Mouse (Mus musculus) lung, postnatal 4 days (tissue): ENCODE measurements around the gene Vps4b.

Source experiments
- DNase-seq, 2 experiments: peaks; one replicate each; pipeline ENCODE4 v3.0.0; 2021

Vps4b gene

DNA sequence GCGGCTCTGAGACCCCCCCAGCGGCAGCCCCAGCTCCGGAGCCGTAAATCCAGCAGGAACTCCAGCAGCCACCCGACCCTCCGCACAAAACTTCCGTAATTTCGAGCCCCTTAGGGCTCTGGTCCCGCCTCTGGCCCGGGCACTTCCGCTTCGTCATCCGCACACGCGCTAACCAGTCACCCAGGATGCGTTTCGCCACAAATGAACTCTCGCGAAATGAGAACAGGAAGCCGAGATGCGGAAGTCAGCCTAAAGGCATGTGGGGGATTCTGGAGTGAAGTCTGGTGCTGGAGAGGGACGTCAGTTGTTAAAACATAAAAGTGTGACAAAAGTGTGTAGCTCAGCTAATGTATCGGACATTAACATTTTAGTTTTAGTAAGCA is at the start of gene Vps4b:
Vps4b (minus strand) TSS at position 187 of the 383 bp plus-strand sequence.
- DNase-seq: peak; percentile 94 to 95

DNA sequence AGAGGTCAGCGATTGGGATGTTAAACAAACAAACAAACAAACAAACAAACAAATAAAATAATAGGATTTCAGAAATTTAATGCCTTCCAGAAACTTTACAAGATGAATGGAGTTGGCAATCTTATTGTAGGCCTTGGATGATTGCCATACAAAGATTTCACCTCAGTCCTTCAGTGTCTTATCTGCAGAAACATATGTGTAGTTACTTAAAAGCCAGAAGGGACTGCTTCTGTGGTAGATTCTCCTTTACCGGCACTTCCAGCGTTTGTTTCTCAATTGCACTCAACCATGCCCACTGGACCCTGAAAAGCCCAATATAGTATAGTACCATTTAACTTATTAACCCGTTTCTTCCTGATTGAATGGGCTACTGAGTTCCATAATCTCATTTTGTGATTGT is 32.3 kb upstream of the Vps4b start:
- DNase-seq: no peak

DNA sequence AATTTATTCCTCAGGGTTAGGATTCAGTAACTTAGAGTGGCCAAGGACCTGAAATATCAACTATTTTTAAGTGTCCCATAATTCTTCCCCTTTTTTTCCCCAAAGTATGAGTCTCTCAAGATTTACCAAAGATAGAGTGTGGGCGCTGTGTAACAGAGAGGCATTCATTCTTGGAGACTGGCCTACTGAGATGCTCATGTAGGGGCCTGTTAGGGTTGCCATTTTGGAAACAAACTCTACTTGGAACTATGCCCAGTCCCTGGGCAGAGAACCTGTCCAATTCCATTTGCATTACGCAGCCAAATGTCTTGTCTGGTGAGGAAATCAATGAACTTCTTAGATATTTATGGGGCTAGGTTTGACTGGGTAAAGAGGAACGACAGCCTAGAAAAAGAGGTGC is 25.8 kb upstream of the Vps4b start:
- no peak for DNase-seq

DNA sequence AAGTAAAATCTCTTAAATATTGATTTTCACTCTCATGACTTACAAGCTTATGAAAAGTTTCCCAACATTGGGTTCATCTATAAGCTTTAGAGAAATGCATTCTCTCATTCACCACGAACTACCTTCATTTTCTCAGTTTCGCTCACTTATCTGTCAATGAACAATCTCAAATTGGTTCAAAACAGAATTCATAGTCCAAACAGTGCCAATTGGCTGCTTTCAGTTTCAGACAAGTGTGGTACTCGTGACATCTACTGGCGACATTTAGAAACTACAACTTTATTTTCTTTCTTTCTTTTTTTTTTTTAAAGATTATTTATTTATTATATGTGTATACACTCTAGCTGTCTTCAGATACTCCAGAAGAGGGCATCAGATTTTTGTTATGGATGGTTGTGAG is 21.8 kb upstream of the Vps4b start:
- DNase-seq: no peak

DNA sequence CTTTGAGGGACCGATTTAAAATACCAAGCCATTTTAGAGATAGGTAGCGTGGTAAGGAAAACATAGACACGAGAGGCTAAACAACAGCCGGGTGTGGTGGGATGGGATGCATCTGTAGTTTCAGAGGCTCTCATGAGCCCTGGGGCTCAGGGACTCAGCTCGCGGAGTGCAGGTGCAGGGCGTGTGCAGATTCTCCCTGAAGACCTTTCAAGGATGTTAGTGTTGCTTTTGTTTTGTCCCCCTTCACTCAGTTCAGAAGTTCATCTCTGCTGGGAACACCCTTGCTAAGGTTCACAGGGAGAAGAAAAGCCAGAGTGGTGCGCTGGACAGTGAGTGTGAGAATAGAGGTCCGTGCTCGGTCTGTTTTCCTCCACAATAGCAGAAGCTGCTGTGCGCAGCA is 20.2 kb upstream of the Vps4b start:
- no peak for DNase-seq

DNA sequence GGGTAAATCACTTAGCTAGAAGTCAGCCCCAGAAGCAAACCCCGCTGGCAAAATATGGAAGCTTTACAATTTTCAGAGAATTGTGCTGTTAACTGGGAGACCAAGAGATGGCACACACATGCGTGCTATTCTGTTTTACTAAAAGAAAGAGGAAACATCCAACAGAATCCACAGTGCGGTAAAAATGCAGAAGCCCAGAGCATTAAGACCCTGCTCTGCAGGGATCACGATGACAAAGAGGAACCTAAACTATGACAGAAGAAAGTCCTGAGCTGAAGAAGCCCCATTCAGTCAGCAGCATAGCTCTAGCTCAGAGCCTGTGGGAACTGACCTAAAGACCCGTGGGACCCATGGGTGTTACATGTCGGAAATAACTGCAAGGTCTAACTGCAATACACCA is 18.7 kb upstream of the Vps4b start:
- no peak for DNase-seq

DNA sequence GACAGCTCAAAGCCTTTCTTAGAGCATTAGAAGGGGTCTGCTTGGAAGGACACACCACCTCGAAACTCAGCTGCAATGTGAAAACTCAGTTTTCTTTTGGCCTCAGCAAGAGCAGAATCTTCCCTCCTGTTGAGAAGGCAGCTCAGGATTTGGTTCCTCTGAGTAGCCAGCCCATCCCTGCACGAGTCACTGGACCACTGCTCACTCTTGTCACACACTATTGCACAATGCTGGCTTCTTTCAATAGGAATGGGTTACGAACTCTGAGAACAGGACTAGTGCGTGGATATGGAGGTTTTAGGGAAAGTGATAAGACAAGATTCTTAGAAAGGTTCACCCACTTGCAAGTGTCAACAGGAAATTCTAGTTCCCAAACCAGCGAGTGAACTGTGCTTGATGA is 18.3 kb upstream of the Vps4b start:
- no peak for DNase-seq

DNA sequence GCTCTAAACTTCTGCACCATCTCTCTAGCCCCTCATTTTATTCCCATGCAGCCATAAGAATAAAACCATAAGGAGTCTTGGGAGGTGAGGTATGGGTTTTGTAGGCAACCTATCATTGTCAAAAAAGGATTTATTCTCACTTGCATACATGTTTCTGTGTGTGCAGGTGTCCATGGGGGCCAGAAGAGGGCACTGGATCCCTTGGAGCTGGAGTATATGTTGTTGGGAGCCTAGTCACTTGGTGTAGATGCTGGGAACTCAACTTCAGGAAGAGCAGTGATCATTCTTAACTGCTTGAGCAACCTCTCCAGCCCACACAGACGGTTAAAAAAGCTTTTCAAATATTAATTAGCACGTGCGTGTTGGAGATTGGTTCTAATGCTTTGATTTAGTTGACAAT is 3.4 kb upstream of the Vps4b start:
- DNase-seq: no peak

DNA sequence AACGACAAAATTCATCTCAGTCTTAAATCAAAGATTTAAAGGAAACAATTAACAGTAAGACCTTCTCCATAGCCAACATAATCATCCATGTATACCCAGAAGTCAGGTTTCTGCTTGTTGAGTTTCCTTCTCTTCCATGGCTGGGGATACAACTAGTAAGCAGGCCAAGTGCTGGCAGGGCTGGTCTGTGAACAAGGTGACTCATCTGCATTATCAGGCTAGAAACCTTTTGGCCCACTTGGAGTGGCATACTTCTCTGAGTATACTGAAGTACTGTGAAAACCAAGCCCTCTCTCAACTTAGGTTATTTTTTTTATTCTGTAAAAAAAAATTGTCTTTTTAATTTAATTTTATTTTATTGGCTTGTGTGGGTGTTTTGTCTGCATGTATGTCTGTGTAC is 2.9 kb upstream of the Vps4b start:
- DNase-seq: peak in 1 of 2 experiments; percentile 36

DNA sequence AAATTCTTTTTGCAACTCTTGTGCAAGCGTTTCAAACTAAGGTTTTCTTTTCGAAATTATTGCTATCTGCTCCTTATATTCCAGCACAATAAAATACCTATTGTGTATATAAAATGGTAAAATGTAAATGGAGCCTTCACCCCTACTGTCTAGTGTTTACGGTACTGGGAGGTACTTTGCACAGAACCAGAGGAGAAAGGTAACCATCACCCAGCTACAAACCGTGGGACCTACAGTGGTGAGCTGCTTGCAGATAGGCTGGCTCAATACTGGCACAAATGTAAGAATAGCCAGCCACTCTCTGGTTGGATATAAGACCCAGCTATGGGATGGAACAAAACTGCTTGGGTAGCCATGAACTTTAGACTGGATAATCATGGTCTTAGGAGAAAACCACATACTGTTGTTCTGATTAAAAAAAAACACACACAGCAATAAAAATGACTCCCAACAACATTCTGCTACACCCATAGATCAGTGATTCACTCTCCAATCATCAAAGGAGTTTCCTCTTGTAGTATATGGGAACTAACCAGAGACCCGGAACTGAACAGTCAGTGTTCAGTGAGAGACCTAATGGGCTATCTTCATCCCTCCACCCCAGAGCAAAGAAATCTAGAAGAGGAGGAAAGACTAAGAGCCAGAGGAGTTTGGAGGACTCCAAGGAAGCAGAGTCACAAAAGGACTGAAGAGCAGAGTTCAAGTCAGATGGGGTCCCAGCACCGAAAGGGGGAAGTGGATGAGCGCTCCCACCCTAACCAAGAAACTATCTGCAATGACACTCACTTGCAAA is 655 bp upstream of the Vps4b start:
- DNase-seq: no peak

DNA sequence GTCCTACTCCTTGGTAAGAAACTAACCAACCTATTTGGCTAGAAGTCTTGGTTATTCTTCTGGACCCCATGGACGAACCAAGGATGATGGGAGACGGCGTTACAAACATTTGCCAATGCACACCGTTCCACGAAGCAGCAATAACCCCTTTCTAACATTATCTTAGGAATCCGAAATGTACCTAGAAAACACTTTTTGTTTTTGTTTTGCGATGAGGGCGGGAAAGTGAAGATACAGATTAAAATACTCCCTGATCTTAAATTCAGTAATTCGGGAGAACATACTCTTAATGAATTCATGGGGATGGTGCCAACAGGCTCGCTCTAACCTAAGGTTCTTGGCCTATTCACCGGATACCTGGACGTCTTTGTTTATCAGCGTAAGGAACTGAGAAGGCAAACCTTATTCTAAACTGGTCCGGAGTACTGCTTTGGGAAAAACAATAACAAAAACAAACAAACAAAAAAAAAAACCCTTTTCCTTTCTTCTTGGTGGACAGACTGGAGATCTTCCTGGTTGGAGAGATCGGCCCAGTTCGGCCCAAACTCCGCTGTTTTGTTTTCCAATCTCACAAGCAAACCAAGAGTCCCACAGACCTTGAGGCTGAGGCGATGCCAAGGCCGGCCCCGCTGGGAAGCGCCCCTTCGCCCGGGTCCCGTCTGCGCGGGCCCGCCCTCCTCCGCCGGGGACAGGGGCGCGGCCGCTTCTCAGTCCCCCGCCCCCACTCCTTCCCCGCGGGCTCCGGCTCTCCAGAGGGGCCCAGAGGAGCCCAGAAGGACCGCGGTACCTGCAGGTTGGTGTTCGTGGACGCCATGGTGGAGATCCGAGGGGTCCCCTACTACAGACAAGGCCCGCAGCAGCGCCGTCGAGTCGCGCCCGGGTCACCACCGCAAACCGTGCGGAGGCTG is 640 bp downstream of the Vps4b start:
- peak; percentile 73 to 76 for DNase-seq

DNA sequence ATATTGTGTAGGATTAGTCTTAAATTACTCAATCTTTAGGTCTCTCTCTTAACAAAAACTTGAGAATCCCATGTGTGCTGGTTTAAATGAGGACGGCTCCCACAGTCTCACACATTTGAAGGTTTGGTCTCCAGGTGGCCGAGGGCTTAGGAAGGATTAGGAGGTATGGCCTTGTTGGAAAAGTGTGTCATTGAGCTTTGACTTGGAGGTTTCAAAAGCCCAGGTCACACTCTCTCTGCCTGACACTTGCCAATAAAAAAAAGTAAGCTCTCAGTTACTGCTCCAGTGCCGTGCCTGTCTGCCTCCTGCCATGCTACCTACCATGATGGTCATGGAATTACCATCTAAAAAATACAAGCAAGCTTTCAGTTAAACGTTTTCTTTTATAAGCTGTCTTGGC is 21.6 kb downstream of the Vps4b start:
- no peak for DNase-seq

DNA sequence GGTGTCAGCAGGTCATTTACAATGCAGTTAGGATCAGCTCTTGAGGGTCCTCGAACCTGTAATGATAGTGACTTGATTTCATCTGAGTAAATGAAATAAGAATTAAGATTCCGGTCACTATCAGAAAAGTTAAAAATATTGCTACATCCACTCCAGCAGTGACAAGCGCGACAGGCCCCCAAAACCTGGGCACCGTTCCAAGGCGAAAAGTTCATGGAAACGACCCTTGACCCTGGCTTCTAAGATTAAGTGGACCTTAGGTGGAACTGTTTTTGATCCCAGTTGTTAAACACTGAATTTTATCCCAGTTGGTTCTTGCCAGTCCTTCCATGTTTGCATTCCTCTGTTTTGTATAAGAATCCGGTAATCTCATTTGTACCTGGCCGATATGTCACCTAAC is 22.4 kb downstream of the Vps4b start:
- DNase-seq: no peak

DNA sequence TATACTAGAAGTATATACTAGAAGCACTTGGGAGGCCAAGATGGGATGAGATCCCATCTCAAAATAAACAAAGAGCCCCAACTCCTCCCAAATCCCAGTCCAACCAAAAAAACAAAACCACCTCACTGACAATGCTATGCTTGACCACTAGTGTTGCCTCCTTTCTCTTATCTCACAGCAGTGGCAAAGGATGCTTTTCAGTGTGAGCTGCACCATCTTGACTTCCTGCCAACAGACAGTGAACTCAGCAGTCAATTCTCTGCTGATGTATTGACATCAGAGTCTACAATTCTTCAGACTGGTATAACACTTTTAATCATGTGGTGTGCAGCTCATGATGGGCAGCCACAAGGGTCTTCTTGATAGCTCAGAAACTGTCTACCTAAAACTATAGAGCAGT is 27.8 kb downstream of the Vps4b start:
- DNase-seq: no peak

DNA sequence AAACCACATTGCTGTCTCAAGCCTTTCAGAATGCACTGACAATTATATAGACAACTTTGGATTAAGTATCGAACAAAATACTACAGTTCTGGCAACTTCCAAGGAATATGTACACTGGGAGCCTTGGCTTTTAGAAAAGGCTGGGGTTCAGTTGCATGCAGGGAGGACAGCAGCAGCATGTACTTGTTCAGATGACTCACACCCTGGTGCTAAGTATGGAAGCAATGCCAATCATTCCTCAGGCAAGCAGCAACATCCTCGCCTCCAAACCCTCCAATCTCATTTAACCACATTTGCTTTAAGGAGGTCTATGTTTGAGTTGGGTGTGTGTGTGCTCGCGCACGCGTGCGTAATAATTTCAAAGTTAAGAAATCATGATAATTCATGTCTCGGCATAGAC is 30.8 kb downstream of the Vps4b start:
- no peak for DNase-seq

DNA sequence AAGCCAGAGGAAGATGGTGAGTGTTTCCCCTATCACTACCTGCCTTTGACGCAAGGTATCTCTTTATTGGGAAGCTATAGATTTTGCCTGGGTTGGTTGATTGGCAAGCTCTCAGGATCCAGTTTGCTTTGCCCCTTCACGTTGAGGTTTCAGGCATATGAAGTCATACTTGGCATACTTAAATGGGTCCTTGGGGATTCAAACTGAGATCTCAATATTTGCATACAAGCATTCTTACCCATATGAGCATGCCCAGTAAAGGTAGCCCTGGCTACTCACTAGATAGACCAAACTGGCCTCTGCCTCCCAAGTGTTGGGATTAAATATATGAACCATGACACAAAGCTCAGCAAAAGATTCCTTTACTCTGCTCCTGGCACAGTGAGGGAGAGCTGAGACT is 31.7 kb downstream of the Vps4b start:
- no peak for DNase-seq

DNA sequence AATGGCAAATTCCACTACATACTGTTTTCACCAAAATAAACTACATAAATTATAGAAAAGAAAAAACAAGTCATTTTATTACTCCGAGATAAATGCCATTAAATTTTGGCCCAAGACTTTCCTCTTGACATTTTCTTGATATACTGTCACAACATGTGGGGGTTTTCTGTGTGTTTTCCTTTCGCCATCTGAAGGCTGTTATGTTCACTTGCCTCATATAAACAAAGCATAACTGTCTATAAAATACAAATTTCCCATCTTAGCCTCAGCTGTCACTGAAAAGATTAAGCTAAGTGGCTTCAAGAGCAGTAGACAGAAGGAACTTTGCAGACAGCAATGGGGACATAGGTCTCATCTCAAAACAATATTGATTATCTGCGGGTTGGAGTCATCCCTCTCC is 32.2 kb downstream of the Vps4b start:
- DNase-seq: no peak

DNA sequence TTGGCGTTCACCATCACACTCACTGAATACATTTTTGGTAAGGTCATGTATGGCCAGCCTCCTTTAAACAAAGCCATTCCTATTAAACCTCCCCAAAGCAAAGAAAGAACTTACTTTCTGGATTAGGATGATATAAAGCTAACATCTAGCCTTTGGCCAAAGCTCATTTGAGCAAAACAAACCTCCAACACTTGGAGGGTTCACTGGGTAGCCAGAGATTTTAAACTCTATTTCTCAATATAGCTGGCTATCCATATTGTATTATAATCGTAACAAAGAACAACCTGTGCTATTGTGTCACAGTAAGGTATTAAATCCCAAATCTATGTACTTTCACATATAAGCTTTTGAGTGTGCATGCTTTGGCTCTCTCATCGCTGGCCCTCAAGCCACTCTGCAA is 35.8 kb downstream of the Vps4b start:
- DNase-seq: no peak

DNA sequence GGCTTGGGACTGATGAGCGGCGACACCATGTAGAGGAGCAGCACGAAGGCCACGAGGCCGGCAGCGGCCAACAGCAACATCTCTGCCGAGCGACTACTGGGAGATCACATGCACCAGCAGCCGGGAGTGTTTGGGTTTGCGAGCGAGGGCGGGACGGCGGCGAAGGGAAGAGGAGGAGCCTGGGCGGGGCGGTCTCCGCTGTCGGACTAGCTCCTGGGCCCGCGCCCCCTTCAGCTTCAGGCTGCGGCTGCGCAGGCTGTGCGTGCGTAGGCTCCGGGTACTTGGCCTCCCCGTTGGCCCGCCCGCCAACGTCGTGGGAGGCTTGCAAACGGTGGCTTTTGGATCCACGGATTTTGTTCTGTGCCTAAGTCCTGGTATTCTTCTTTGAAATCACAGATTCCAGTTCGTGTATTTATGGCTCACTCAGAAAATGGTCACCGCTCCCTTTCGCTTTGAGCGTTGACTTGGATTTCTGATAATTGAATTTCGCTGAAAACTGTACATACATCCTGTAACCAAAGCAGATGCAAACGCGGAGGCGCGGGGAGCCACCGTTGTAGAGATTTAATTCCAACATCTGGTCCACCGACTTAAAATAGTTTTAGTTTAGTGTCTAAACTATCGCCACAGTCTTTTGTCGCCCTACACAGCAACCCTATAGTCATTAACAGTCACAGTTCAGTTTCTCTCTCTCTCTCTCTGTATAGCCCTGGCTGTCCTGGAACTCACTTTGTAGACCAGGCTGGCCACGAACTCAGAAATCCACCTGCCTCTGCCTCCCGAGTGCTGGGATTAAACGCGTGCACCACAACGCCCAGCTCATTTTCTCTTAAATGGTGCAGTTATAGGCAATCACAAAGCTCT is 36.7 kb downstream of the Vps4b start, which contains the start of gene Kdsr:
Kdsr (minus strand) TSS at position 156 of the 864 bp plus-strand sequence.
- peak; percentile 98 to 99 for DNase-seq

DNA sequence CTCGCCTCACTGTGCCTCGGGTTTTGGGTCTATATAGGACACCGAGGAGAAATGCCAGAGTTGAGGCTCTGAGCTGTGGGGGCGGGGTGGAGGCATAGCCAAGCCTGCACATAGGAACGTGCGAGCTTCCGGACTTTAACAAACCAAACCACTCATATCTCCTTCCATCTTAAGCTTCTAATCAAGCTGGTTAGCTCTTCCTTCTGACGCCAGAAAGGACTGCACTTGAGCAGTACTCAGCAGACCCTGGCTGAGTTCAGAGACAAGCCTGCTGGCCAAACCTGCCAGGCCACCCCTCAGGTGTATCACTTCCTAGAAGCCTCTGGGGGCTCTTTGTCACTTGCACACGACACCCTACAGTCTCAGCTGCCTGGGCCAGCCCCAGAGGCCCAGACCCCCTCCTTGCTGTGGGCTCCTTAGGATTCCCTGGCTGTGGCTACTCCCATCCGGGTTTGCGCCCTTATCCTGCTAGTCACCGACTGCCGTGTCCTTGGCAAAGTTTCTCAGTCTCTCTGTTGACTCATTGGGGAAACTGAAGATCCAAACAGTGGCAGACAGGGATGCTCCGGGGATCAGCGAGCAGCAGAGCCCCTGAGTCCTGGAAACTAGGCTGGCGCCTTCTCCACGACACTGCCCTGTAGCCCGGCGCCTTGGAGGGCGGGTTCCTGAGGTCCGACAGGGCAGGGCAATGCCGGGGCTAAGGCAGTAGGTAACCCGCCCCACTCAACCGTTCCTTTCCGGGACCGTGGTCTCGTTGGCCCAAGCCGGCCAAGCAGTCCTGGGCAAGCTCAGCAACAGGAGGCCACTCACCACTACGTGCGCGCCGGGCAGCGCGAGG is 37.6 kb downstream of the Vps4b start:
- peak; percentile 41 to 52 for DNase-seq

DNA sequence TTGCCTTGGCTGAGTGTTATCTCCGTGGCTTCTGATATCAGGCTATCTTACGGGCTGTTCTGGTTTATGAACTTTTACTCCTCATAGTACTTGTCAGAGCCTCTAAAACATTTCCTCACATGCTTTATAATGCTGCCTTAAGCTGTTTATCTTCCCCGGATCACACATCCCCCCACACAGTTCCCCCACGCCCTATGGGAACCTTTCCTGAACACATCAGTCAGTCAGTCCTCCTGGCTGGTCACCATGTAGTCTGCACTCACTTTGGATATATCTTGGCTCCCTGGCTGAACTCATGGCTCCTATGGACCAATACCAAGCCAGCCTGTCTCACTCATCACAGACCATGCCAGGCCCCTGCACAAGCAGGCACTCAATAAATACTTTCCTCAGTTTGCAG is 39.9 kb downstream of the Vps4b start:
- peak; percentile 11 to 34 for DNase-seq

DNA sequence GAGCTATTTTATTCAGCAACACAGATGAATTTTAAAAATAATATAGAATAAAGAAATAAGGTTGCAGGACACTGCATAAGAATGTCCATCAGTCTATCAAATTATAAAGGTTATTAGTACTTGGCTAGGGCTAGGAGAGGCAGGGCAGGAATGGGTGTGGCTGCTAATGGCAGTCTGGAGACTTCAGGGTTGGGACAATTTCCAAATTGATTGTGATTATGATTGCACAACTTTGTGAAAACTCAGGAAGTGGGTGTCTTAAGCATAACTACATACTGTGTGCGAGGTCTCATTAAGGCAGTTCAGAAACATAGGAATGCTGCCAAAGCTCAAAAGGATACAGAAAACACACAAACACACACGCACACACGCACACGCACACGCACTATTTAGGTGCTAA is 44.5 kb downstream of the Vps4b start:
- peak; percentile 14 to 33 for DNase-seq
